Mouse (Mus musculus): ENCODE measurements around the gene Copg2. TPM values are rescaled to one million over a fixed set of nuclear protein-coding genes. Genes with fewer than 3 reads are reported as not detected.

Copg2 gene
- polyA plus RNA-seq, 1 experiment from 2014 or later, result 58.4 TPM

GRCm38 (mm10) chr6:30712484-30712883 lies 184.1 kb downstream of the Copg2 start:
- in situ Hi-C loops (cut with MboI; ENCODE audit: low pct_unique_long_range_greater_than_20kb), result no loop called here
- ChIA-PET CTCF (no interaction called here), POLR2A (no interaction called here)
- DNase-seq (ENCODE audit: low read depth, low spot score), result no peak
- ATAC-seq, result no peak
- no peak for TF ChIP-seq CTCF (IDR thresholded peaks at IDR 0.05)
- peaks cover 7% of the 10 kb centered on the region for H3K27me3 ChIP-seq

DNA sequence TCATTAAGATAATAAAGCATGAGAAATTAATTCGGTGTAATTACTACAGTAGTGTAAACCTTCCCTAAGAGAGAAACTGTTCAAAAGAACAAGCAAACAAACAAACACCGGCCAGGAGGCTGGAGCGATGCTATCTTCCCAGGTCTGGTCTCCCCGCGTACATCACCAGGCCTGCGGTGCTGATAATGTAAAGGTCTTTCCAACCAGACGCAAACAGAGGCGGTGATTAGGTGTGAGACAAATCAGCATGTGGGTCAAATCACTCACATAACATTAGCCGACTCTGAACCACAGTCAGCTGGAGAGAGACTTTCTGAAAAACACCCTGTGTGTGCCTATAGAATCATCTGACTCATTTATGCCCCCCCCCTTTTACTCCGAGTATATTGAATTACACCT lies 185.2 kb downstream of the Copg2 start:
- ChIA-PET POLR2A (no interaction called here), CTCF (no interaction called here)
- in situ Hi-C loops (cut with MboI; ENCODE audit: low pct_unique_long_range_greater_than_20kb), result no loop called here
- H3K27me3 ChIP-seq, result peaks cover 7% of the 10 kb centered on the region
- no peak for DNase-seq (ENCODE audit: low read depth, low spot score)
- ATAC-seq, result no peak
- no peak for TF ChIP-seq CTCF (IDR thresholded peaks at IDR 0.05)

DNA sequence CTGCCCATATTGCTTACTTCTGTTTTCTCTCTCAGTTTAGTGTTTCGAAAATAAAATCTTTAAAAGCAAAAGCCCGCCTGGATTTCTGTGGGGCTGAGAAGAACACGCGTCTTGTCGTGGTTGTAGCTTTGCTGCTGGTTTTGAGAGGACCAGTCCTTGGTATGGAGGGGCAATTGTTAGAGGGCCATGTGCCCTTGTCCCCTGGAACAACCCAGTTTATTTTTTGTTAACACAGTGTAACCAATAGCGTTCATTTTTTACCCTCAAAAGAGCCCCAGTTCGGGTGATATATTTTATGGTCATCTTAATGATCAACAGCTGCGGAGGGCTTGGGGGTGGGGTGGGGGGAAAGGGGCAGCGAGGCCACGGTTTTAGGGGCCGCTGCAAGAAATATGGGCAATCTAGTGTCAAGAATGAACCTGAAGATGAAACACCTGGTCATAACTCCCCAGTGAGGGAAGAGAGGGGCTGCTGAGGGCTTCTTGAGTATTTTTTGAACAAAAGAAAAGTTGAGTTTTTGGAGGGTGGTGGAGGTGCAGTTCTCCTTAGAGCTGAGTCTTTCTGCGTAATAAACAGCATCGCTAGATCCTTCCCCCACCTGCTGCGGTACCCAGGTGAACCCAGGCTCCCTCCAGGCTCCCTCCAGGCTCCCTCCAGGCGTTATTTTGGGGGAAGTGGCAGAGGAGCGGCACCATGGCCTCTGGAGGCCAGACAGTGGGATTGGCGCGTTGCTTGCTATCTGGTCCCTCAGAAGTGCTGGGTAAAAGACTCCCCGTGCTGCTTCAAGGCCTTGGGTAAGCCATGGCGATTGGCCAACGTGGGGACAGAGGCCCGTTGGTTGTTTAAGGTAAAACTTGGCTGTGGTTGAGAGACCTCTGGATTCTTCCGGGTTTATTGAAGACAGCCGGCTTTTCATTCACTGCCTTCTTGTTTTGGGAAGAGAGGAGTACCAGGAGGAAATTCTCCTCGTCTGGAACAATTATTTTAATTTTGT lies 185.9 kb downstream of the Copg2 start:
- CTCF ChIA-PET, result no interaction called here
- POLR2A ChIA-PET, result no interaction called here
- ATAC-seq (no peak), DNase-seq (ENCODE audit: low read depth, low spot score) (no peak)
- in situ Hi-C loops (cut with MboI; ENCODE audit: low pct_unique_long_range_greater_than_20kb), result no loop called here
- no peak for TF ChIP-seq CTCF (IDR thresholded peaks at IDR 0.05)
- H3K27me3 ChIP-seq, result peaks cover 7% of the 10 kb centered on the region

DNA sequence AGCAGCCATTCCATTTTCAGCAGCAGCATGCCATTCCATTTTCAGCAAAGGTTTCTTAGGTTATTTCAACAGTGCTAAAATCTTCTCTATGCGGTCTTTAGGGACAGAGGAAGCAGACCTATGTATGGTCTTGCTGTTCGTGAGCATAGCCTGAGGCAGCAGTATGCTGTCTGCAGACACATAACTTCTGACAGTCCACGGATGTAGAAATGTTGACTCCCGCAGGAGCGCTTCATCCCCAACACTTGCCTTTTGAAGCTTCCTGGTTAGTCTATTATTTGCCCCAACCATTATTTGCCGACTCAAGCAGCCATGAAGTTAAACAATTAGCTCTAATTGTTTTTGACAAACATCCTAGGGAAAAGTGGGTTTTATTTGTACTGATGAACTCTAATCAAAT lies 187.5 kb downstream of the Copg2 start:
- H3K27me3 ChIP-seq, result no peaks in the 10 kb centered on the region
- ChIA-PET CTCF (no interaction called here), POLR2A (no interaction called here)
- no peak for ATAC-seq
- no peak for DNase-seq (ENCODE audit: low read depth, low spot score)
- in situ Hi-C loops (cut with MboI; ENCODE audit: low pct_unique_long_range_greater_than_20kb), result no loop called here
- TF ChIP-seq CTCF (IDR thresholded peaks at IDR 0.05), result no peak

DNA sequence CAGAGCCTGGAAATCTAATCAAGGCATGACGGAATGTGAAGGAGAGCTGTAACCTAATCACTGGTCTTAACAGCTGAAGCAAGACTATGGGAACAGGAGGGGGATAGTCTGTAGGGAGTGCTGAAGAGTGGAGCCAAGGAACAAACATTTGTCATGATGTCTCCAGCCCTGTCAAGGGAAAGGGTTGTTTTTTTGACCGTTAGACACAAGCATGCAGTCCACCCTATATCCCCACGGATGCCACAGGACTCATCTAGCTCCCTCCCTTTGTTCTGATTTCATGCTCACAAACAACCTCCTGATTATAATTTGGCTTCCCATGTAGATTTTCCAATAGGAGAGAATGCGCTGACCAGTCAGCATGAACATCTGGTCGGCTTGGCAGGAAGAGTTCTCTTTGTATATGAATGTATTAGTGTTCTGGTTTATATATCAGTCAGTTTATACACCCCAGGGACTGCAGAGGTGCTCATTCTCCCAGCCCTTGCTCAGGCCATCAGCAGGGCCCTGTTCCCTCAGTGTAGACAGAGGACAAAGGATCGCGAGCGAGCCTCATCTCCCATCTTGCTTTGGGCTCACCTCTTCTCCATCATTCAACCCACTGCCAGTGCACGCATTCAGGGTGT lies 192.5 kb downstream of the Copg2 start:
- no peak for TF ChIP-seq CTCF (IDR thresholded peaks at IDR 0.05)
- no peaks in the 10 kb centered on the region for H3K27me3 ChIP-seq
- in situ Hi-C loops (cut with MboI; ENCODE audit: low pct_unique_long_range_greater_than_20kb), result no loop called here
- ATAC-seq (no peak), DNase-seq (ENCODE audit: low read depth, low spot score) (no peak)
- ChIA-PET POLR2A (no interaction called here), CTCF (no interaction called here)

DNA sequence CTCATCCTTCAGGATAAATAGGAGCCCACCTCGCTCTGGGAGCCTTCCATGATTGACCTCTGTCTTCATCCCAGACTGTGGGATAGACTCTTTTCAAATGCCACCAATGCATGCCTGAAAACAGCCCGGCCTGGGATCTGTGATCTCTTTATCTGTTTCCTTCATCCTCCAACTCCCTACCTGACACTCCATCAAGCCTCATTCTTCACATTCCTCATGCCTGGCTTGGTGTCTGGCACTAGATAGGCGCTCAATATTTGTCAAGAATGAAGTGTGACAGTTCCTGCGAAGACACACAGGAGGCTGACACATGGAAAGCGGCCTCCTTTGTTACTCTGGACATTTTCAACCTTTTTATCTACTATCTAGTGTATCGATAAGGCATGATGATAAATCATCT lies 193.1 kb downstream of the Copg2 start:
- DNase-seq (ENCODE audit: low read depth, low spot score), result no peak
- in situ Hi-C loops (cut with MboI; ENCODE audit: low pct_unique_long_range_greater_than_20kb), result no loop called here
- no peak for ATAC-seq
- POLR2A ChIA-PET, result no interaction called here
- H3K27me3 ChIP-seq, result no peaks in the 10 kb centered on the region
- TF ChIP-seq CTCF (IDR thresholded peaks at IDR 0.05), result no peak
- CTCF ChIA-PET, result no interaction called here

DNA sequence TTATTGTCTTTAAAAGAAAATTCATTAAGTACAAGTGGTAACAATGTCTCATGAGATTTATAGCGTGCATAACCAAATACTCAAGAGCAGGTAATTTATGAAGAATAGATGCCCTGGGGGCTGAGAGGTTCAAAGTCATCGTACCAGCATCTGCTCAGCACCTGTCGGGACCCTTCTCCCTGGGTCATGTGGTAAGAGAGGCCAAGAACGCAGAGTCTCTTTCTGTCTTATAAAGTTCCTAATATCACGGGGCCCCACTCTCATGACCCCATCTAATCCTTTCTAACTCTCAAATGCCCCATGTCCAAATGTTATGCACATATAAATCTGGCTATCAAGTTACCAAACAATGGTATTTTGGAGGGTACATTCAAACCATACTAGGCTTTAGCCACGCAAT lies 193.7 kb downstream of the Copg2 start:
- in situ Hi-C loops (cut with MboI; ENCODE audit: low pct_unique_long_range_greater_than_20kb), result no loop called here
- DNase-seq (ENCODE audit: low read depth, low spot score) (no peak), ATAC-seq (no peak)
- TF ChIP-seq CTCF (IDR thresholded peaks at IDR 0.05), result no peak
- ChIA-PET CTCF (no interaction called here), POLR2A (no interaction called here)
- H3K27me3 ChIP-seq, result no peaks in the 10 kb centered on the region

GRCm38 (mm10) chr6:30700182-30700581 lies 196.4 kb downstream of the Copg2 start:
- H3K27me3 ChIP-seq, result no peaks in the 10 kb centered on the region
- POLR2A ChIA-PET, result no interaction called here
- TF ChIP-seq CTCF (IDR thresholded peaks at IDR 0.05), result no peak
- in situ Hi-C loops (cut with MboI; ENCODE audit: low pct_unique_long_range_greater_than_20kb), result no loop called here
- ATAC-seq (no peak), DNase-seq (ENCODE audit: low read depth, low spot score) (no peak)
- CTCF ChIA-PET, result interaction anchor here (1.4 kb wide), 1 partner anchor 25 kb away, joined by 3 read pairs; no protein-coding TSS in a partner anchor

DNA sequence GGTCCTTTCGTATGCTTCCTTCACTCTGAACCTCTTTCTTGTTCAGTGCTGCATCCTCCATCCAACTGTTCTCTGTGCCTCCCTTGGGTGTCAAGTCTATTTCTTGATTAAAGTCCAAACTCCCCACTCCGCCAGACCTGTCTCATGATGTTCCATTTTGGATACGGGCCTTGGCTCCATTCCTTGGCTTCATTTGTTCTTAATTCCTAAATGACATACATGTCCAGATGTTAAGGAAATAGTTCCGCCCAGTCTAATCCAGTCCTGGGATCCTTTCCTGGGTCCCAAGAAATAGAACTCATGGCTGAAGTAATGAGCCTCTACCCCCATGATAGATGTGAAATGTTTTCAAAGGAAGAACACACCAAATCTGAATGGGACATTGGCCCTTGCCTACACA lies 198.6 kb downstream of the Copg2 start:
- DNase-seq (ENCODE audit: low read depth, low spot score) (no peak), ATAC-seq (no peak)
- no peaks in the 10 kb centered on the region for H3K27me3 ChIP-seq
- ChIA-PET CTCF (no interaction called here), POLR2A (no interaction called here)
- TF ChIP-seq CTCF (IDR thresholded peaks at IDR 0.05), result no peak
- in situ Hi-C loops (cut with MboI; ENCODE audit: low pct_unique_long_range_greater_than_20kb), result no loop called here

Other genes with a start within 250 kb of the Copg2 start
- 12.8 TPM for gene Cep41, start 203.0 kb downstream of the Copg2 start, polyA plus RNA-seq (2021)
- gene Mest, start 173.2 kb downstream of the Copg2 start, polyA plus RNA-seq (2021), result 0.42 TPM
- not detected for gene Tsga13, start 18.8 kb upstream of the Copg2 start, polyA plus RNA-seq (2021)
- gene Klf14, start 62.3 kb upstream of the Copg2 start, polyA plus RNA-seq (2021), result not detected